Mouse (Mus musculus): ENCODE results near the gene Tnip1. TPM values are rescaled to one million over a fixed set of nuclear protein-coding genes. Genes with fewer than 3 reads are reported as not detected.
A peak's percentile ranks its signal among the peaks of the same experiment; 100 is the strongest.

Gene Tnip1
- polyA plus RNA-seq, 1 experiment from 2014 or later = 19.8 TPM

DNA sequence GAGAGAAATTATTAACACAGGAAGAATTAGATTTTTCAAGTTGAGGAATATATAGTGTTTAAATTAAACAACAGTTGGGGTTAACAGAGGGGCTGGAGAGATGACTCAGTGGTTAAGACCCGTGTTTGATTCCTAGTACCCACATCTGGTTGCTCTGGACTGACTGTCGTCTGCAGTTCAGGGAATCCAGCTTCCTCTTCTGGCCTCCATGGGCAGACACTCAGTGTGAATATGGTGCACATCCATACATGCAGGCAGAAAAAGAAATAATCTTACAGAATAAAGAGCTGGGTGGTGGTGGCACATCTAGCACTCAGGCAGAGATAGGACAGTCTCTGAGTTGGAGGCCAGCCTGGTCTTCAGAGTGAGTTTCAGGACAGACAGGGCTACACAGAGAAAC lies 94.3 kb downstream of the Tnip1 start:
- 67% methylated on average over 2 of the region's 2 CpGs for WGBS
- Histone ChIP-seq H3K27ac (no peak overlapping the region), H3K4me2 (peak overlapping the region; percentile 69; the same call in 1 of the 2 replicates), H3K9me3 (no peaks in the 10 kb centered on the region), H3K4me3 (no peak overlapping the region), H3K9ac (0 out of 2 replicates have a peak overlapping the region, but pooled peaks have one; percentile 27), H3K27me3 (no peaks in the 10 kb centered on the region), H3K36me3 (peaks cover 50% of the 10 kb centered on the region), H3K4me1 (peaks cover 18% of the 10 kb centered on the region)
- no peak for ATAC-seq (ENCODE audit: insufficient number of reproducible peaks, insufficient read depth, low FRiP score, low TSS enrichment, low read depth)

GRCm38 (mm10) chr11:54867903-54868434 lies 94.7 kb downstream of the Tnip1 start:
- H3K9ac ChIP-seq = no peak overlapping the region; the same call in 1 of the 2 replicates
- ATAC-seq (ENCODE audit: insufficient number of reproducible peaks, insufficient read depth, low FRiP score, low TSS enrichment, low read depth) = no peak
- H3K4me2 ChIP-seq = peak overlapping the region; percentile 69
- WGBS = 75% methylated on average over 3 of the region's 3 CpGs
- H3K36me3 ChIP-seq = peaks cover 46% of the 10 kb centered on the region
- H3K9me3 ChIP-seq = no peaks in the 10 kb centered on the region
- peaks cover 18% of the 10 kb centered on the region for H3K4me1 ChIP-seq
- peak overlapping the region; percentile 85 for H3K4me3 ChIP-seq
- no peak overlapping the region for H3K27ac ChIP-seq
- no peaks in the 10 kb centered on the region for H3K27me3 ChIP-seq

DNA sequence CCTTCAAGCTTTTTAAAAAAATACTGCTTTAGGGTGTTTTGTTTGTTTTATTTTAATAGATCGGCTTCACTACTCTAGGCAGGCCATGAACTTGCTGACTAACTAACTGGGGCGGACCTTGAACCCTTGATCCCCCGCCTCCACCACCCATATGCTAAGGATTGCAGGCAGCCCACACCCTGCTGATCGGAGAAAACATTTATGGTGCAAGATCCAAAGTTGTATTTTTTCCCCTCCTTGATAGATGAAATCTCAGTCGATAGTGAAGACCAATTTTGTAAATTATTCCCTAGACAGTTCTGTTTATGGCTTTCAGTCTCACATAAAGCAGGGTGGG lies 95.7 kb downstream of the Tnip1 start:
- no peaks in the 10 kb centered on the region for H3K27me3 ChIP-seq
- peak overlapping the region; percentile 87 for H3K27ac ChIP-seq
- no peaks in the 10 kb centered on the region for H3K9me3 ChIP-seq
- H3K36me3 ChIP-seq = peaks cover 36% of the 10 kb centered on the region
- H3K4me2 ChIP-seq = peak overlapping the region; percentile 69
- no peak for ATAC-seq (ENCODE audit: insufficient number of reproducible peaks, insufficient read depth, low FRiP score, low TSS enrichment, low read depth)
- H3K4me3 ChIP-seq = peak overlapping the region; percentile 85
- peaks cover 18% of the 10 kb centered on the region for H3K4me1 ChIP-seq
- WGBS = under 1% methylated on average over 5 of the region's 5 CpGs
- peak overlapping the region; percentile 98 for H3K9ac ChIP-seq

- Histone ChIP-seq H3K27me3 (no peaks in the 10 kb centered on the region), H3K9ac (peak within 1 kb of the TSS; percentile 98), H3K4me2 (peak within 1 kb of the TSS; percentile 69), H3K4me3 (peak within 1 kb of the TSS; percentile 85), H3K4me1 (peaks cover 18% of the 10 kb centered on the region), H3K36me3 (peaks cover 30% of the 10 kb centered on the region), H3K9me3 (no peaks in the 10 kb centered on the region), H3K27ac (peak within 1 kb of the TSS; percentile 87)
- peak; percentile 78 for ATAC-seq (ENCODE audit: insufficient number of reproducible peaks, insufficient read depth, low FRiP score, low TSS enrichment, low read depth)
- WGBS = under 1% methylated on average over 96 of the region's 107 CpGs
Observed at GRCm38 (mm10) chr11:54866119-54867048, 96.3 kb downstream of the Tnip1 start, which contains the start of gene Hint1. Hint1 (plus strand) TSS chr11:54866383.

GRCm38 (mm10) chr11:54865330-54866085 lies 97.2 kb downstream of the Tnip1 start:
- Histone ChIP-seq H3K9ac (peak overlapping the region; percentile 98), H3K4me1 (peaks cover 18% of the 10 kb centered on the region), H3K4me2 (peak overlapping the region; percentile 69), H3K36me3 (peaks cover 22% of the 10 kb centered on the region), H3K4me3 (peak overlapping the region; percentile 85), H3K9me3 (no peaks in the 10 kb centered on the region), H3K27me3 (no peaks in the 10 kb centered on the region), H3K27ac (peak overlapping the region; percentile 87)
- ATAC-seq (ENCODE audit: insufficient number of reproducible peaks, insufficient read depth, low FRiP score, low TSS enrichment, low read depth) = no peak
- 75% methylated on average over 6 of the region's 6 CpGs for WGBS

GRCm38 (mm10) chr11:54862621-54863520 lies 99.8 kb downstream of the Tnip1 start:
- H3K27me3 ChIP-seq = no peaks in the 10 kb centered on the region
- H3K4me2 ChIP-seq = no peak overlapping the region
- no peaks in the 10 kb centered on the region for H3K36me3 ChIP-seq
- no peak overlapping the region for H3K27ac ChIP-seq
- no peak for ATAC-seq (ENCODE audit: insufficient number of reproducible peaks, insufficient read depth, low FRiP score, low TSS enrichment, low read depth)
- no peaks in the 10 kb centered on the region for H3K9me3 ChIP-seq
- 43% methylated on average over 10 of the region's 10 CpGs for WGBS
- no peak overlapping the region for H3K4me3 ChIP-seq
- no peak overlapping the region for H3K9ac ChIP-seq
- H3K4me1 ChIP-seq = peaks cover 10% of the 10 kb centered on the region

DNA sequence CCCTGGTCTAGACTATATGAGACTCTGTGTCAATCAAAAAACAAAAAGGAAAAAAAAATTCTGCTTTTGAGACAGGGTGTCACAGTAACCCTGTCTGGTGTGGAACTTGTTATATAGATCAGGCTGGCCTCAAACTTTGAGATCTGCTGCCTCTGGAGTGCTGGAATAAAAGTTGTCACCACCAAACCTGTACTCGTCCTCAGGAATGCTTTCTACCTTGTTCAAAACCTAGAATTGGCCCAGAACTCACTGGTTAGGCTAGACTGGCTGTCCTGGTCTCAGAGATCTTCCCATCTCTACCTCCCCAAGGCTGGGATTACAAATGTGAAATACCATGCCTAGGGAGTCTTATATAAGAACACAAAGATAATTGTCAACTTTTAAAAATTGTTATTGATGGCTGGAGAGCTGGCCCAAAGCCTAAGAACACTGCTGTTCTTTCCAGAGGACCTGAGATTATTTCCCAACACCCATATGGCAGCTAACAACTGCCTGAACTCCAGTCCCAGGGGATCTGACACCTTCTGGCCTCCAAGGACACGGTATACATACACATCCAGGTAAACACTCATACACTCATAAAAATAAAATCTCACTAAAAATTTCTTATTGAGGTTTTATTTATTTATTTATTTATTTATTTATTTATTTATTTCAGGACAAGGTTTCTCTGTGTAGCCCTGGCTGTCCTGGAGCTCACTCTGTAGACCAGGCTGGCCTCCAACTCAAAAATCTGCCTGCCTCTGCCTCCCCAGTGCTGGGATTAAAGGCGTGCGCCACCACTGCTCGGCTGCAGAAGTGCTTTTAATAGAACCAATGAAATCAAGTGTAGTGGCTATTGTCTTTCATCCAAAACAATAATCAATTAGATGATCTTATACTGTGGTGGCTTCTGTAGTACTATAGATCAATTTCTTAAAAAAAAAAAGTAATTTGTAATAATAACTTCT lies 101.0 kb downstream of the Tnip1 start:
- Histone ChIP-seq H3K4me2 (peak overlapping the region; percentile 87; the same call in 1 of the 2 replicates), H3K4me1 (0 out of 2 replicates have a peak, but pooled peaks cover 4% of the 10 kb centered on the region), H3K27me3 (no peaks in the 10 kb centered on the region), H3K9ac (no peak overlapping the region), H3K4me3 (peak overlapping the region; percentile 74; the same call in 1 of the 2 replicates), H3K36me3 (no peaks in the 10 kb centered on the region), H3K27ac (no peak overlapping the region), H3K9me3 (no peaks in the 10 kb centered on the region)
- 89% methylated on average over 5 of the region's 5 CpGs for whole genome bisulfite sequencing
- no peak for ATAC-seq (ENCODE audit: insufficient number of reproducible peaks, insufficient read depth, low FRiP score, low TSS enrichment, low read depth)

Other genes with a start within 250 kb of the Tnip1 start
- 83.0 and 86.2 TPM in 2 replicates for gene Cdc42se2, start 175.2 kb downstream of the Tnip1 start, polyA plus RNA-seq (2015; fragmentation: Nextera tagmentation; extraction: Ambion mirVana)
- 8.0 and 10.3 TPM in 2 replicates for gene Lyrm7, start 102.0 kb downstream of the Tnip1 start, polyA plus RNA-seq (2015; fragmentation: Nextera tagmentation; extraction: Ambion mirVana)
- 576 and 670 TPM in 2 replicates for gene Hint1, start 96.5 kb downstream of the Tnip1 start, polyA plus RNA-seq (2015; fragmentation: Nextera tagmentation; extraction: Ambion mirVana)
- gene Gpx3, start 60.5 kb downstream of the Tnip1 start, polyA plus RNA-seq (2015; fragmentation: Nextera tagmentation; extraction: Ambion mirVana) = 26.0 and 29.0 TPM in 2 replicates
- gene Anxa6, start 70.5 kb upstream of the Tnip1 start, polyA plus RNA-seq (2015; fragmentation: Nextera tagmentation; extraction: Ambion mirVana) = 246 and 262 TPM in 2 replicates
- 0.27 and 0.41 TPM in 2 replicates for gene Ccdc69, start 115.2 kb upstream of the Tnip1 start, polyA plus RNA-seq (2015; fragmentation: Nextera tagmentation; extraction: Ambion mirVana)
- gene Gm2a, start 135.2 kb upstream of the Tnip1 start, polyA plus RNA-seq (2015; fragmentation: Nextera tagmentation; extraction: Ambion mirVana) = 15.4 and 17.4 TPM in 2 replicates
- not detected in 2 replicates for gene Slc36a3, start 188.8 kb upstream of the Tnip1 start, polyA plus RNA-seq (2015; fragmentation: Nextera tagmentation; extraction: Ambion mirVana)
- gene Slc36a2, start 222.2 kb upstream of the Tnip1 start, polyA plus RNA-seq (2015; fragmentation: Nextera tagmentation; extraction: Ambion mirVana) = 1.3 and 2.7 TPM in 2 replicates
- 2.1 and 2.6 TPM in 2 replicates for gene Slc36a1, start 241.4 kb upstream of the Tnip1 start, polyA plus RNA-seq (2015; fragmentation: Nextera tagmentation; extraction: Ambion mirVana)